Mouse (Mus musculus) hindbrain, embryonic 11.5 days (tissue): ENCODE measurements around the gene Clic4. TPM values are rescaled to one million over a fixed set of nuclear protein-coding genes. Genes with fewer than 3 reads are reported as not detected.
A peak's percentile ranks its signal among the peaks of the same experiment; 100 is the strongest.
"Not testable (repeated sequence)": the region's sequence is repeated elsewhere in the genome, so short reads cannot be mapped to it uniquely, and the experiment has no call there.

Experiments
- ATAC-seq: fragments of 200-750 bp; cut with Nextera tagmentation; 2 replicates; pipeline ENCODE4 v1.8.0; 2017; ENCODE audit warnings: mild to moderate bottlenecking, moderate TSS enrichment, moderate library complexity; ENCODE audit not compliant: low FRiP score
- DNase-seq: peaks from one replicate; pipeline ENCODE4 v3.0.0-alpha.2; 2015; ENCODE audit warnings: low spot score
- H3K27ac ChIP-seq: fragments of 300-500 bp; sonication (generic); 2 replicates; pipeline ENCODE4 v1.5.1; 2014; ENCODE audit warnings: mild to moderate bottlenecking, low read depth, low read length
- H3K27me3 ChIP-seq: fragments of 300-500 bp; sonication (generic); 2 replicates; pipeline ENCODE4 v1.6.1; 2014; ENCODE audit warnings: mild to moderate bottlenecking, low read length, moderate library complexity, mixed read lengths; ENCODE audit not compliant: control insufficient read depth, insufficient read depth
- H3K36me3 ChIP-seq: fragments of 300-500 bp; sonication (generic); 2 replicates; pipeline ENCODE4 v1.6.1; 2014; ENCODE audit warnings: mild to moderate bottlenecking, low read length, moderate library complexity, mixed read lengths; ENCODE audit not compliant: control insufficient read depth, insufficient read depth
- H3K4me1 ChIP-seq: fragments of 300-500 bp; sonication (generic); replicated peaks from 2 replicates; pipeline ENCODE4 v1.6.1; 2014; ENCODE audit warnings: low read length, mixed read lengths; ENCODE audit not compliant: control insufficient read depth, insufficient read depth
- H3K4me2 ChIP-seq: fragments of 300-500 bp; sonication (generic); replicated peaks from 2 replicates; pipeline ENCODE4 v1.6.1; 2014; ENCODE audit warnings: mild to moderate bottlenecking, low read depth, low read length
- H3K4me3 ChIP-seq: fragments of 300-500 bp; sonication (generic); 2 replicates; pipeline ENCODE4 v1.5.1; 2014; ENCODE audit warnings: low read depth, low read length
- H3K9ac ChIP-seq: fragments of 300-500 bp; sonication (generic); 2 replicates; pipeline ENCODE4 v1.6.1; 2014; ENCODE audit warnings: low read depth, low read length
- H3K9me3 ChIP-seq: fragments of 300-500 bp; sonication (generic); 2 replicates; pipeline ENCODE4 v1.6.1; 2016; ENCODE audit warnings: low read length; ENCODE audit not compliant: control insufficient read depth
- WGBS: fragments of 180-500 bp; shearing (Covaris S2); extraction: QIAGEN DNeasy Blood & Tissue Kit; methylation state at CpG from one replicate; pipeline ENCODE4 v1.1.7; 2014; 5-methylcytosine and 5-hydroxymethylcytosine counted together
- polyA plus RNA-seq: library from polyadenylated mRNA; unstranded; fragments of >200 nt; fragmentation: Nextera tagmentation; extraction: Ambion mirVana; gene quantifications from 2 replicates; pipeline ENCODE4 v1.2.1, GENCODE M21; 2014

The Clic4 gene
- polyA plus RNA-seq, 1 experiment from 2014 or later: 109 TPM

DNA sequence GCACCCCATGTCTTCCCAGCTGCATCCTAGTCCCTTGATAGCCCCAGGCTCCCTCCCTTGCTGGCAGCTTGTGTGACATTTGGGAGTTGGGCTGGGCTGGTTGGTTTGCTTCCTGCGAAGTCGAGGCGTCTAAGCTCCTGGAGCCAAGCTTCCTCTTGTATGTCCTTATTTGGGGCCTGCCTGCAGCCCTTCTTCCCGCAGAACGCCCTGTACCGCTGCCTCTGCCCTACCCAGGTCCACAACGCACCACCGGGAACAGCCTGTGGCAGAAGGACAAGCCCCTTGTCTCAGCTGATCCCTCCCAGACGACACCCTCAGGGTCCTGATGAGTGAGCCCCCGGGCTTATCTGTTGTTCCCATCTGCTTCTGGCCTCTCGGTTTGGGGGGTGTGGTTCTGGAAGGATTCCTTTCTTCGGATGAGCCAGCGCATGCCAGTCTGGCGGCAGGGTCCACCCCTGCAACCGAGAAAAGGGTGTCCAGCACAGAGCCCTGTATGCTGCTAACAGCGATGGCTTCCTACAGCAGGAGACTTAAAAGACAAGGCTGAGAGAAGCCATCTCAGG, 14.3 kb upstream of the Clic4 start:
- H3K4me2 ChIP-seq: no peak overlapping the region; the same call in 1 of the 2 replicates
- whole genome bisulfite sequencing: 15% methylated on average over 16 of the region's 16 CpGs
- H3K9ac ChIP-seq: 0 out of 2 replicates have a peak overlapping the region, but pooled peaks have one; percentile 5
- no peaks in the 10 kb centered on the region for H3K36me3 ChIP-seq
- ATAC-seq: no peak
- no peak overlapping the region; the same call in 1 of the 2 replicates for H3K27ac ChIP-seq
- H3K27me3 ChIP-seq: no peaks in the 10 kb centered on the region
- no peak overlapping the region for H3K4me3 ChIP-seq
- H3K4me1 ChIP-seq: peaks cover 4% of the 10 kb centered on the region; the same call in 1 of the 2 replicates
- DNase-seq: no peak
- H3K9me3 ChIP-seq: no peaks in the 10 kb centered on the region

GRCm38 (mm10) chr4:135286033-135286622, 13.5 kb upstream of the Clic4 start:
- no peak for ATAC-seq

GRCm38 (mm10) chr4:135285436-135285835, 12.8 kb upstream of the Clic4 start:
- no peak overlapping the region for H3K4me3 ChIP-seq
- no peak overlapping the region for H3K9ac ChIP-seq
- no peaks in the 10 kb centered on the region for H3K9me3 ChIP-seq
- DNase-seq (no peak), ATAC-seq (no peak)
- H3K4me1 ChIP-seq: peaks cover 4% of the 10 kb centered on the region; the same call in 1 of the 2 replicates
- no peak overlapping the region for H3K27ac ChIP-seq
- 55% methylated on average over 8 of the region's 8 CpGs for WGBS
- no peaks in the 10 kb centered on the region for H3K27me3 ChIP-seq
- no peak overlapping the region for H3K4me2 ChIP-seq
- no peaks in the 10 kb centered on the region for H3K36me3 ChIP-seq

More at GRCm38 (mm10) chr4:135286033-135286622, 13.5 kb upstream of the Clic4 start:
- H3K27me3 ChIP-seq: no peaks in the 10 kb centered on the region
- no peak overlapping the region for H3K4me2 ChIP-seq
- H3K9ac ChIP-seq: no peak overlapping the region
- no peaks in the 10 kb centered on the region for H3K36me3 ChIP-seq
- no peak overlapping the region for H3K27ac ChIP-seq
- no peak for DNase-seq
- peaks cover 4% of the 10 kb centered on the region; the same call in 1 of the 2 replicates for H3K4me1 ChIP-seq
- no peak overlapping the region for H3K4me3 ChIP-seq
- no peaks in the 10 kb centered on the region for H3K9me3 ChIP-seq
- 67% methylated on average over 12 of the region's 12 CpGs for WGBS

DNA sequence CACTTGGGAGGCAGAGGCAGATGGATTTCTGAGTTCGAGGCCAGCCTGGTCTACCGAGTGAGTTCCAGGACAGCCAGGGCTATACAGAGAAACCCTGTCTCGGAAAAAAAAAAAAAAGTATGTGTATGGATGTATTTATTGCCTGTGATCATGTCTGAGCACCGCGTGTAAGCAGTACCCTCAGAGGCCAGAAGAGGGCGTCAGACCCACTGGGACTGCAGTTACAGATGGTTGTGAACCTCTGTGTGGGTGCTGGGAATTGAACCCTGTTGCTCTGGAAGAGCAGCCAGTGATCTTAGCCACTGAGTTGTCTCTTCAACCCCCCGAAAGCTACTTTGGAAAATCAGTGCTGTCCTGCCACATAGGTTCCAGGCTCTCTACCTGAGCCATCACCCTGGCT, 11.3 kb upstream of the Clic4 start:
- 86% methylated on average over 7 of the region's 7 CpGs for WGBS
- H3K27ac ChIP-seq: no peak overlapping the region
- H3K9ac ChIP-seq: no peak overlapping the region
- H3K4me2 ChIP-seq: no peak overlapping the region
- DNase-seq: no peak
- ATAC-seq: no peak
- H3K4me1 ChIP-seq: peaks cover 4% of the 10 kb centered on the region; the same call in 1 of the 2 replicates
- H3K4me3 ChIP-seq: no peak overlapping the region
- H3K27me3 ChIP-seq: no peaks in the 10 kb centered on the region
- no peaks in the 10 kb centered on the region for H3K9me3 ChIP-seq
- H3K36me3 ChIP-seq: no peaks in the 10 kb centered on the region

GRCm38 (mm10) chr4:135283417-135283816, 10.8 kb upstream of the Clic4 start:
- H3K27me3 ChIP-seq: no peaks in the 10 kb centered on the region
- H3K4me3 ChIP-seq: no peak overlapping the region
- DNase-seq (no peak), ATAC-seq (no peak)
- H3K27ac ChIP-seq: no peak overlapping the region
- H3K4me1 ChIP-seq: peaks cover 4% of the 10 kb centered on the region; the same call in 1 of the 2 replicates
- H3K36me3 ChIP-seq: no peaks in the 10 kb centered on the region
- no peaks in the 10 kb centered on the region for H3K9me3 ChIP-seq
- H3K4me2 ChIP-seq: no peak overlapping the region
- 82% methylated on average over 4 of the region's 4 CpGs for WGBS
- H3K9ac ChIP-seq: no peak overlapping the region

- Histone ChIP-seq H3K4me3 (no peak overlapping the region), H3K4me2 (no peak overlapping the region), H3K9me3 (no peaks in the 10 kb centered on the region), H3K4me1 (peaks cover 4% of the 10 kb centered on the region; the same call in 1 of the 2 replicates), H3K27me3 (no peaks in the 10 kb centered on the region), H3K27ac (no peak overlapping the region), H3K9ac (no peak overlapping the region), H3K36me3 (no peaks in the 10 kb centered on the region)
- no peak for DNase-seq
- ATAC-seq: no peak
- WGBS: 69% methylated on average over 13 of the region's 13 CpGs
These were observed 10.2 kb upstream of the Clic4 start for GRCm38 (mm10) chr4:135282651-135283290.

- 74% methylated on average over 2 of the region's 2 CpGs for WGBS
- not testable (repeated sequence) for H3K4me3 ChIP-seq, H3K4me2 ChIP-seq, DNase-seq, H3K4me1 ChIP-seq, H3K27me3 ChIP-seq, H3K9me3 ChIP-seq, H3K36me3 ChIP-seq, H3K9ac ChIP-seq, H3K27ac ChIP-seq, ATAC-seq
These were observed 7.4 kb upstream of the Clic4 start for GRCm38 (mm10) chr4:135280016-135280415.

DNA sequence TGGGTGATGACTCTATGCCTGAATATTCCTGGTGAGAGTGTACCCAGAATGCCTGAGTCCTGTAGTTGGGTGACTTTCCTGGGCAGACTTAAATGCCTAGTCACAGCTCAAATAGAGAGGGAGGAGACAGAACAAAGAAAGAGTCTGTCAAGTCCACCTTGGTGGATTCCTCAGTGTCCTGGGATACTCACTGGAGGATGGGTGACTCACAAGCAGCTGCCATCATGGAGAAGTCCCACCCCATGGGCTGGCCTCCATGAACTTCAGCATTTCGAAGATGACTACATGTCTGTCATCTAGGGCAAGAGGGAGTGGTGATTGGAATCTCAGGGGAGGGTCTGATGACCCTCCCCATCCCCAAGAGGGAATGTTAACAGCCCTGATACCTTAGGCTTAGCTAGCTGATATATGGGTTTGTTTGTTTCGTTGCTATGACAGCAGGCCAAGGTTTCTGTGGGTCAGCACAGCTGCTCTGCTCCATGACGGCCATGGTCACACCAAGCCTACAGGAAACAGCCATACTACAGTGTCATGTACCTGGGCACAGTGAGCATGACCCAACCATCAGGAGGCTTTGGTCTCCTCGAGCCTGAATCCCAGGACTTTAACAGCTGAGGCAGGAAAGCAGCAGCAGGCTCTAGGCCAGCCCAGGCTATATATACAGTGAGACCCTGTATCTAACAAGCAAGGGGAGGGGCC, 4.2 kb upstream of the Clic4 start:
- H3K9me3 ChIP-seq: no peaks in the 10 kb centered on the region
- 66% methylated on average over 4 of the region's 4 CpGs for WGBS

More for the DNA sequence above, 4.2 kb upstream of the Clic4 start:
- Histone ChIP-seq H3K4me2 (no peak overlapping the region), H3K4me1 (peaks cover 4% of the 10 kb centered on the region; the same call in 1 of the 2 replicates), H3K9ac (no peak overlapping the region), H3K4me3 (no peak overlapping the region), H3K27ac (no peak overlapping the region), H3K27me3 (peaks cover 3% of the 10 kb centered on the region; the same call in 1 of the 2 replicates), H3K36me3 (no peaks in the 10 kb centered on the region)
- ATAC-seq (no peak), DNase-seq (no peak)
